Mouse (Mus musculus) ES-E14 (cell line): ENCODE data around the gene Itk. TPM values are rescaled to one million over a fixed set of nuclear protein-coding genes. Genes with fewer than 3 reads are reported as not detected.

Source experiments
- DNase-seq: peaks from one replicate; pipeline ENCODE4 v3.0.0-alpha.2; 2013; ENCODE audit warnings: low read depth, low spot score
- H3K27ac ChIP-seq: 2 replicates; pipeline ENCODE4 v1.5.1; 2012; ENCODE audit warnings: low read depth, mild to moderate bottlenecking, low read length, moderate library complexity, mixed read lengths; ENCODE audit not compliant: poor library complexity, insufficient read depth, severe bottlenecking
- H3K36me3 ChIP-seq: 2 replicates; pipeline ENCODE4 v1.6.1; 2012; ENCODE audit warnings: mild to moderate bottlenecking, low read length, moderate library complexity, mixed read lengths; ENCODE audit not compliant: control insufficient read depth, poor library complexity, insufficient read depth, severe bottlenecking
- H3K4me1 ChIP-seq, 2 experiments: fragments of 150-350 bp in 1 of 2; sonication (generic) in 1 of 2; 2 replicates each; pipeline ENCODE4 v1.6.1; 2012; ENCODE audit warnings: low read length in 2 of 2, mild to moderate bottlenecking in 1 of 2, mixed read lengths in 1 of 2; ENCODE audit not compliant: control insufficient read depth in 2 of 2, insufficient read depth in 2 of 2, poor library complexity in 1 of 2
- H3K4me3 ChIP-seq, 2 experiments: fragments of 150-350 bp in 1 of 2; sonication (generic) in 1 of 2; 2 replicates each; pipeline ENCODE4 v1.5.1; 2012; ENCODE audit warnings: low read length in 2 of 2, low read depth in 1 of 2, mild to moderate bottlenecking in 1 of 2, mixed read lengths in 1 of 2; ENCODE audit not compliant: insufficient read depth in 1 of 2, poor library complexity in 1 of 2, severe bottlenecking in 1 of 2
- H3K9ac ChIP-seq: 2 replicates; pipeline ENCODE4 v1.6.1; 2012; ENCODE audit warnings: low read depth, mild to moderate bottlenecking, low read length, mixed read lengths; ENCODE audit not compliant: poor library complexity, insufficient read depth, severe bottlenecking
- H3K9me3 ChIP-seq: fragments of 150-350 bp; sonication (generic); 2 replicates; pipeline ENCODE4 v1.6.1; 2012; ENCODE audit warnings: low read depth, mild to moderate bottlenecking, low read length; ENCODE audit not compliant: control insufficient read depth, insufficient read depth
- CHD2 ChIP-seq: IDR thresholded peaks from 2 replicates; pipeline ENCODE4 v1.6.1; 2014; ENCODE audit warnings: mild to moderate bottlenecking, low read depth, low read length, inconsistent platforms
- HCFC1 ChIP-seq: IDR thresholded peaks from 2 replicates; pipeline ENCODE4 v1.6.1; 2012; ENCODE audit warnings: low read length, inconsistent platforms, borderline replicate concordance; ENCODE audit not compliant: insufficient read depth
- MAFK ChIP-seq: IDR thresholded peaks from 2 replicates; pipeline ENCODE4 v1.6.1; 2014; ENCODE audit warnings: mild to moderate bottlenecking, low read depth, low read length, inconsistent platforms; ENCODE audit not compliant: insufficient read depth
- ZC3H11A ChIP-seq: IDR thresholded peaks from 2 replicates; pipeline ENCODE4 v1.6.1; 2012; ENCODE audit warnings: low read depth, mild to moderate bottlenecking, inconsistent platforms, low read length, borderline replicate concordance
- ZNF384 ChIP-seq: IDR thresholded peaks from 2 replicates; pipeline ENCODE4 v1.6.1; 2012; ENCODE audit warnings: low read depth, low read length, inconsistent platforms
- in situ Hi-C, 2 experiments: fragments of 600-800 bp; cut with MboI; formaldehyde crosslinking; loops; one replicate each; pipeline ENCODE4 v1.15.1; 2025; ENCODE audit warnings: low sequenced_read_pairs in 2 of 2, inconsistent platforms in 1 of 2; ENCODE audit not compliant: unreplicated experiment in 2 of 2
- total RNA-seq: library from RNA; depleted of rRNA; stranded (reverse); fragments of 300-350 nt; gene quantifications from 2 replicates; pipeline ENCODE4 v1.2.3, GENCODE M21; 2012

Gene Itk
- total RNA-seq, 1 experiment = not detected

DNA sequence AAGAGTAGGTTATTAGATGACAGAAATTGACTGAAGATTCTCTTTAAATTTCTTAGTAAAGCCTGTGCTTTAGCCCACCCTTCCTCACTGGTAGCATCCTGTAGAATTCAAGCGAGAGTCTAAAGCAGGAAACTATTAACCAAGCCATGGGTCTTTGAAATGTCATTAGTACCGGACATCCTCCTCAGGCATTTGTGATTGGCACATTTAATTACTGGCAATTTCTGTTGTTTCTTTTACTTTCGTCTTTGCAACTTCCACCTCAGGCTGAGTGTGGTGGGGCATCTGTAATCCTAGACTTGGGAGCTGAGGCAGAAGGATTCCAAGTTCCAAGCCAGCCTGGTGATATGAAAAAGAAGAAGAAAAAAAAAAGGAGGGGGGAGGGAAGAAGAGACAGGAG lies 23.0 kb downstream of the Itk start:
- Histone ChIP-seq H3K36me3 (no peaks in the 10 kb centered on the region), H3K4me1 (no peaks in the 10 kb centered on the region), H3K4me3 (no peak overlapping the region), H3K9ac (no peak overlapping the region), H3K9me3 (no peaks in the 10 kb centered on the region), H3K27ac (no peak overlapping the region)
- in situ Hi-C loops = no loop called here
- no peak for TF ChIP-seq HCFC1
- TF ChIP-seq CHD2 = no peak
- TF ChIP-seq ZNF384 = no peak
- TF ChIP-seq ZC3H11A = no peak
- TF ChIP-seq MAFK = no peak
- no peak for DNase-seq

- DNase-seq = no peak
- no peak overlapping the region for H3K4me3 ChIP-seq
- no peaks in the 10 kb centered on the region for H3K36me3 ChIP-seq
- in situ Hi-C loops = no loop called here
- no peak overlapping the region for H3K9ac ChIP-seq
- H3K4me1 ChIP-seq = no peaks in the 10 kb centered on the region
- no peaks in the 10 kb centered on the region for H3K9me3 ChIP-seq
- TF ChIP-seq ZC3H11A = no peak
- TF ChIP-seq CHD2 = no peak
- TF ChIP-seq ZNF384 = no peak
- TF ChIP-seq HCFC1 = no peak
- no peak for TF ChIP-seq MAFK
- H3K27ac ChIP-seq = no peak overlapping the region
Measured at GRCm38 (mm10) chr11:46365744-46366143, 23.6 kb downstream of the Itk start.

- no peak for DNase-seq
- Histone ChIP-seq H3K4me3 (no peak overlapping the region), H3K4me1 (no peaks in the 10 kb centered on the region), H3K9me3 (no peaks in the 10 kb centered on the region), H3K27ac (no peak overlapping the region), H3K36me3 (no peaks in the 10 kb centered on the region), H3K9ac (no peak overlapping the region)
- in situ Hi-C loops = no loop called here
- TF ChIP-seq ZNF384 (no peak), CHD2 (no peak)
Measured at GRCm38 (mm10) chr11:46363864-46364263, 25.5 kb downstream of the Itk start.

DNA sequence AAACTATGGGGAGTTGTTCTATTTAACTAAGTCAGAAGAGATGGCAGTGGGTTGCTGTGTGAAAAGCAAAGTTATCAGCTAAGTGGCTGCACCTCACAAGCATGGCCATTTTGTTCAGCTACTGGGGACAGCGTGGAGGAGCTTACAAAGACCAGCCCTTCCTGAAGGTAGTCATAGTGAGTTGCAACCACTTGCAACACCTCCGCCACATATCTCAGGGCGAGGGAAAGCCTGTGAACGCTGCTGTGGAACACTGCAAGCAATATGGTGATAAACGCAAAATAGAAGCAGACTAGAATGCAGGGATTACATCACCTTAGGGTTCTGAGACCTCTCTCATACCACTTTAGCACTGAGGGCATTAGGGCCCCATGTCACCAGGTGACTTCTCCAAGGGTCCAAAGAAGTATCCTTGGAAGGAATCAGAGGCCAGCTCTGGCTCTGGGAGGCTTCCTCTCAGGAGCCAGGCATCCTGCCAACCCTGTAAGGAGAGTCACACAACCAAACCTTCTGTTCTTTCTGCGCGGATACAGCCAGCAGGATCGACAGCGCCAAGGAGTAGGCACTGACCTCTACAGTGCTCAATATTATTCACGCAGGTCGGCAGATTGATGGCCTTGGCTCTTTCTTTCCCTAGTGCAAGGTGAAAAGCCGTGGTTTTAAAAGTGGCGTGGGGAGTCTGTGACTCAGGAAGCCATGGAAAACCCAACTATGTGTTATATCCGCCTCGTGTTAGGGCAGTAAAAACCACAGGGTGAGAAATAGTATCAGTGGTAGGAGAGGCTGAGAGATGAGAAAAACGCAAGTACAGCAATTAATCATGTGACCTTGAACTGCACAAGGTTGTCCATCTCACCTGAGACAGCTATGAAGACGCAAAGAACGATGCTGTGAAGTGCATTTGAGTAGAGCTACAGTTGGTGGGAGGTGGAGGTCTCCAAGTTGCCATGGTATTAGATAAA lies 27.0 kb downstream of the Itk start:
- in situ Hi-C loops = no loop called here
- Histone ChIP-seq H3K9me3 (no peaks in the 10 kb centered on the region), H3K4me3 (no peak overlapping the region), H3K27ac (no peak overlapping the region), H3K9ac (no peak overlapping the region), H3K36me3 (no peaks in the 10 kb centered on the region), H3K4me1 (no peaks in the 10 kb centered on the region)
- no peak for TF ChIP-seq MAFK
- TF ChIP-seq ZC3H11A = no peak
- no peak for TF ChIP-seq ZNF384
- TF ChIP-seq HCFC1 = no peak
- TF ChIP-seq CHD2 = no peak
- no peak for DNase-seq
